Mouse (Mus musculus): ENCODE measurements at regions not wholly inside any gene's neighbourhood (a gene's known extent, or its start where the extent isn't known, plus 50 kb on each side); places are given as distances from the start of the nearest gene placed in this dataset.

DNA sequence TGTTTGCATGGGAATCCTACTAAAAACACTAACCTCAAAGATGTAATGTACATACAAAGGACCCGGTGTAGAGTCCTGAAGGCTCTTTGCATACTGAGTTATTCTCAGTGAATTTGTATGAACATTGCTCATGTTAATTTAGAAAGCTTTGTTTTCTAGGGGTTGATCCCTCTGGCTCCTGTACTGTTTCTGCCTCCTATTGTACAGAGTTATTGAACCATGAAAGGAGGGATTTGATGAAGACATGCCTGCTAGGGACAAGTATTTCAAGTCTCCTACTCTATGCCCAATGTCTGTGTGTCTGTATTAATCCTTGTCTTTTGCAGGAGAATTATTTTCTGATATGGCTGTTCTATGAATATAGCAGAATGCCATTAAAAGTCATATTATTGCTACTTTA lies 1425.1 kb downstream of the Fam181b start:
- no peak for DNase-seq (ENCODE audit: low read depth, low spot score)

DNA sequence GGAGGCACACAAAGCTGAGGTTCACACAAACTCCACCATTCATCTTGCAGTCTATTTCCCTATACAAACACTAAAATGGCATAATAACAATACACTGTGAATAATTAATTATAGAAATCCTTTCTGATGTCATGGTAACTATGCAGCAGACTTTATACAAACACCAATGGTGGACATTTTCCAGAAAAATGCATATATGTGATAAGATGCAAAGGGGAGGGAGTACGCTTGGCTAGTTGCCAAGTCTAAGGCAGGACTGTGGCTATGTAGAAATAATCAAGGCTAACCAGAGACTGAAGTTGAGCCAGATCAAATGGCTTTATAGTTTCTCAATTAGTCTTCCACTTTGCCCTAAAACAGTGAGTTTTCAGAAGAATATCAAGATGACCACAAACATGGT lies 1437.3 kb downstream of the Fam181b start:
- DNase-seq (ENCODE audit: low read depth, low spot score) = no peak

DNA sequence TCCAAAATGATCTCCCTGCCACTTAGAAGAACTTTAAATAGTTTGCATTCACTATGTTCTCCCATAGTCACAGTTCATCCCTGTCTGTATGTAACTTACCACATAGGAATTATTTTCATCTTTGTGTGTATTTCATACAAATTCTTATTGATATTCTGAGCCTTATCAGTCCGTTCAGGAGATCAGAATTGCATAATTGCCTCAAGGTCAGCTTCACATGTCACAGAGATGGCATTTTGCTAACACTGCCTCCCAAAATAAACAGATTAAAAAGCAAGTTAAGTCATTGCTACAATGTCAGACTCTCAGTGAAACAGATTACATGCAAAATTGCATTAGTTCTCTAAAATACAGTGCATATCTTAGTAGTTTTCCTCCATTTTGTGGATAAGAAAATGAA lies 1452.9 kb downstream of the Fam181b start:
- DNase-seq (ENCODE audit: low read depth, low spot score) = no peak

DNA sequence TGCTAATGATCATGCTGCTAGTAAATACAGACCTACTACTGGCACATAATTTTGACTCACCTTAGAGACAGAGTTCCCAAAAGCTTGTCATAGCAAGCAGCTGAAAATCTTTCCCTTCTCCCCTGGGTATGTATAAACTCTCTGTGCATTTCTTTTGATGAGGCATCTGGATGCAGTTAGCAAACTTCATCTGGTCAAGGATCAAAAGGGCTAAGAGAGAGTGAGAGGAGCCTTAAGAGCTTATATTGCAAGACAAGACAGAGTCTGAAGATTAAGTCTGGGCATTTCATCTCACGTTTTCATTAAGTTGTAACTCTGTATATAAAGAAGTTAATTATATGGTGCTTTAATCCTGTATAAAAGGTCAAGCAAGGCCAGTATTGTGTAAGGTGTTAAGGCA lies 1468.7 kb downstream of the Fam181b start:
- DNase-seq (ENCODE audit: low read depth, low spot score) = no peak

DNA sequence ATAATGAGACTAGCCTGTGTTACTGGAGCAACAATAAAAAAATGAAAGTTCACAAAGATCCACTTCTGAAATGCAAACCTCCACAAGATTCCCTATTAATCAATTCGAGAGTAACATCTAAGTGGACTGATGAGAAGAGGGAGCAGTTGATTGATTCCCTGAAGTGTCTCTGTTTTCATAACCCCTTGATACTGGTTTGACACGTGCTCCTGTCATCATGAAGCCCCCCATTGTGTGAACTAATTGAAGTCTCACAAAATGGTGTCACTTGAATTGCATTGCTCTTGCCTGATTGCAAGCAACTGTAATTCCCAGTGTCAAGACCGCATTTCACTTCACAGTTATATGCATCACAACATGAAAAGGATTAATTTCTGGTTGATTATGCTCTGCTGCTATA lies 1501.8 kb downstream of the Fam181b start:
- no peak for DNase-seq (ENCODE audit: low read depth, low spot score)

DNA sequence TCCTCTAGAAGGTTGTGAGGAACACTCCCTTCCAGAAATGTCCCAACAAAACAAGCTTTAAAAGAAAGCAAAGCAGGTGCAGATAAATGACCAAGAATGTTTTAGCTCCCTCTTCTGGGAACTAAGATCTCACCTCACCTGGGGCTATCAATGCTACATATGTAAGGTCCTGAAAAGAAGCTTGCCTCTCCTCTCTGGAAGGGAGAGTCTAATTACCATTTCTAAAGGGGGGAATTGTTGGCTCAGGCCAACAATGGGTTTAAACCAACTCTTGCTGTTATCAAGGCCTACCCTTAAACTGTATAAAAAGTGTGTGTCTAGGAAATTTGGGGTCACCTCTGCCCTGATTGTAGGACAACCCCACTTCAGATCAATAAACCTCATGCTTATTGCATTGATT lies 1508.1 kb downstream of the Fam181b start:
- no peak for DNase-seq (ENCODE audit: low read depth, low spot score)

DNA sequence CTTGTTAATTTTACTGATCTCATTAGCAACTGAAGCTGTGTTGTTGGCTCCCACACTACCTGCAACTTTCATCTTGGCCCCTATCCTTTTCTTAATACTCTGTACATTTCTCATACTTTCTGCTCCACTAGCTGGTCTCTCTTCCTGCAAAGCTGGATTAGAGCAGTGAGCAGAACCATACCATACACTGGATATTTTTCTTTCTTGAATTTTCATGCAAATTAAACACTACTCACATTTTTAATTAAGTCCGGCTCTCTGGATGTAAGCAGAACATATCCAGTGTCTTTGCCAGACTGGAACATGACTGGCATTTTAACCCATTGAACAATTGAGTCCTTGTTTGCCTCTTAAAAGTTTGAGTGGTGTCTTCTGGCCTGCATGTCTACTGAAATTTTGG lies 1515.0 kb downstream of the Fam181b start:
- no peak for DNase-seq (ENCODE audit: low read depth, low spot score)

DNA sequence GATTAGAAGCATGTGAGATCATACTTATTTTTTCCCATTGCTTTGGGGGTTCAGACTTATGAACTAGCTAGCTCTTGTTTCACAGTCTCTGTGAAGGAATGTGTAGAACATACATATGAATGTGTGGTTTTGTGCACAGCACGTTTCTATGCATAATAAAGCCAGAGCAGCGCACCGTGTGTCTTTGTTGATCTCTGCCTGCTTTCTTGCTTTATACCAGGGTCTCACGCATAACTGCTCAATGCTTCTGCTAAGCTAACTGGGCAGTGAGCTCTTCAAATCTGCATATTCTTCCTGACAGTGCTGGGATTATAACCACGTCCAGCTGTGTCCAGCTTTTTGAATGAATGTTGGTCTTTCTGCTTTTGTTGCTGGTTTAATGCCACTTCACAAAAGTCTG lies 1539.3 kb downstream of the Fam181b start:
- no peak for DNase-seq (ENCODE audit: low read depth, low spot score)

DNA sequence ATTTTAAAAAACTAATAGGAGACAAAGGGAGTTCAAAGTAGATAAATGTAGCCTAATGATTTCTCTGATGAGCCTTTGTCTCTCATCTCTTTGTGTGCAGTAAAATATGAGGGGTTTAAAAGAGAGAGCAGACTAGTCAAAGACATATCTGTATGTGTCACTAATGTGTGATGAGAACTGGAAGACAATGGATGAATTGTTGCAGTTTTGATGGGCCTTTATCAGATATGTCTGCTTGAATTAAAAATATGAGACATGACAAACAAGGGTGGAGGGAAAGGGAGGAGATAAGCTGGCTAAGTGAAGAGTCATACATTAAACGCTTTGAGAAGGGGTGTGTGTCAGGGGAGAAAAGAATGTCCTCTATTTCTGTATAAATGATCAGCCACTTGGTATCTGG lies 1544.9 kb downstream of the Fam181b start:
- DNase-seq (ENCODE audit: low read depth, low spot score) = no peak

DNA sequence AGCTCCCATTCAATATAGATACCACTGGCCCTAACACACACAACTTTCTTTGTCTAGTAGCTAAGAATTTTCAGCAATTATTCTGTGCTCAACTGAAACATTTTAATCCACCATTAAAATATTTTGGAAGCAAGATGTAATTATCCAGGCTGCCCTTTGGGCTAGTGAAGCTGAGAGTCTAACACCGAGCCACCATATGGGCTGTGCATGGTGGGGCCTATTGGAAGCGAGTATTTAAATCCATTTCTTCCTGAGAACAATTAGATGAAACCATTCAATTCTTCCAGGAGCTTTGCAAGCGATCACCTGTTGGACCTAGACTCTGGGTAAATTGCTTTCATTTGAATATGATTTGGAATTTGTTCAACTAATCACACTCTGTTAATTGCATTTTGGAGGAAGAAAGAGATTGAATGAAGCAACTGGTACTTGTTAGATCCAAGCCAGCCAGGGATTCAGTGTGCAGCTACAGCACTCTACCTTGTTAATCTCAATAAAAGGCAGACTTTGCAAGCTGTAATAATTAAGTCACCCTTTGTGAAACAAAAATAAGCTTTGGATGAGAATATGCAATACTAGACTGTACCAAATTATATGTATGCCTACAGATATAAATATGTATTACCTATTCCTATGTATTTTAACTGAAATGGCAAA lies 1533.6 kb upstream of the Tenm4 start:
- DNase-seq (ENCODE audit: low read depth, low spot score) = no peak

DNA sequence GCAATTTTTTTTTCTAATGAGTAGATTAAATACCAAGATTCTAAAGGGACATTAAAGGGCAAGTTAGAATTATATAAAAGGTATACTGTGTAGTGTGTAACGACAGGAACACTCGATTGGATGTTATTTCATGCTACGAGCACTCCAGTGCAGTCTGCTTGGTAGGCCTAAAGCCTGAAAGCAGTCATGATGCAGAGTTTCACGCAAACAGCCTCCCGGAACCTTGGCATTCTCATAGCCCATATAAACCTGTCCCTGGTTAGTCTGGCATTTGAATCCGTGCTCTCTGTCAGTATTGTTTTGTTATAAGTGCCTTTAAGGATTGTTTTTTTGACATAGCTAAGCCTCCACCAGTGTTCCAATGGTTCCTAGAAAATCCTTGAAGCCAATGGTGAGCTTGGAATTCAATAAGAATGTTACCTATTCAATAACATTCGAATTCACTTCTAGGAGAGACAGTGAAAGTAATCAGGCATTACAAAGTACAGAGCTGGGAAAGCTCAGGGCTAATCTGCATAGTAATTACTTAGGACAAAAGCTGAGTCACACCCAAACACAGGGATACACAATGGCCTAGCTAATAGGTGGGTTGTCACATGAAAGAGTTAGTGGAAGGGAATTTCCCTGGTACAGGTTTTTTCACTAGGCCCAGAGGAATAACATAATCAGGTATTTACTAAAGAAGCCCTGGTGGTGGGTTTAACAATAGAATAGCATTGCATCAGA lies 1526.3 kb upstream of the Tenm4 start:
- DNase-seq (ENCODE audit: low read depth, low spot score) = no peak

DNA sequence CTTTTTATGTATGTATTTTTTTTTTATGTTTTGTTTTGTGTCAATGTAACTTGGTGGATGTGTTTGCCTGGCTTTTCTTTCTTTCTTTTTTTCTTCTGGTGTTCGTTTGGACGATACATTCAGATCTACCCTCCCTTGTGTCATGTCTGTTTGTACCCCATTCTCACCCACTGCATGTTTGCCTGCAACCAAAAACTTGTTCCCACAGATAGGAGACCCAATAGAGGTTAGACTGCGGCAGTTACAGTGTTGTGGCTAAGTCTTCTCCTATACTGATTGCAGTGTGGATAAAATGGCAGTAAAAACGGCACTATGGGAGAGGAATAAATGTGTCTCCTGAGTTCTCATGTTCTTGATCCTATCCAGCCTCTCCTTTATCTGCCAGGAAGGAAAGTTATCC lies 1525.7 kb upstream of the Tenm4 start:
- no peak for DNase-seq (ENCODE audit: low read depth, low spot score)

DNA sequence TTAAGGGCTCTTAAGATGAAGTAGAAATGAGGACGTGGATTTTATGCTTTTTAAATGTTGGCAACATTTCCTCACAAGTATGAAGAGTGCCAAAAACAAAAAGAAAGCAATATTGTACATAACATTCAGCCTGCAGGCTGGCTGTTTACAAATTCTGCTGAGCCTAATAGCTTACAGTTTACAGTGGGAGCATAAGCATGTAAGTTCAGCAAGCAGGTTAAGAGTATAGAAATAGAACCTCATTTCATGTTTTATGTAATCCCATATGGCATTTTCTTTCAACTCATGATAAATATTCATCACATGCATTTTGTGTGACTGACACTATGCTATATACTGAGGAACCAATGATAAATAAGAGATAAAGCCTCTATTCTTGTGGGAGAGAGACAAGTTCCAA lies 1520.6 kb upstream of the Tenm4 start:
- no peak for DNase-seq (ENCODE audit: low read depth, low spot score)

DNA sequence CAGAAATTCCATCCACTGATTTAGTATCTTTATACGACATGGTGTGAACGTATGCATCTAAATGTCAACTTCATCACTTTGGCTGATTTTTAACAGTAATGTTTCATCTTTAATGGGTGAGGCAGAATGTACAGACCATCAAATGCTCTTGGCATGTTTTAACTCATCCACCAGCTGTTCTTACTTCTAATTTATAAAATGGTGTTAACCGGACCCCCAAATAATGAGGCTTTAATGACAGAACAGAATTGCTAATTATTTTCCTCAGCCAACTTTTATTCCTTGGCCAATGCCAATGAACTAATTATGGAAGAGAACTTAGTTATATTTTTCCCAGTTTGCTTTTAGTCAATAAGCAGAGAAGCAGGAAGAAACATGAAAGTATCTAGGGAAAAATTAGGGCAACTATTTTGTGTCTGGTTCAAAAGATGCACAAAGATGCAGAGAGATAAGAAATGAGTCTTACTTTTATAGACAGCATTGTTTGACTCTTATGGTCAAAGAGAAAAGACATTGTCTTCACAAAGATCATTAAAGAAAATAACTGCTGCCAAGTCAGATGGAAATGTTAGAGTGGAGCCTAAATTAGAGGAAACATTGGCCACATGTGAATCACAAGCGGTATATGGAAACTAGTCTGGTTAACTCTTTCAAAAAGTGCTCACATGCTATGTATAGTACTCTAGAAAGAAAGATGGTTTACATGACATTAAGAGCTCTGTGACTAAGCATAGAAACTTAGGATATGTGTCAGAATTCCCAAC lies 1504.5 kb upstream of the Tenm4 start:
- DNase-seq (ENCODE audit: low read depth, low spot score) = no peak

DNA sequence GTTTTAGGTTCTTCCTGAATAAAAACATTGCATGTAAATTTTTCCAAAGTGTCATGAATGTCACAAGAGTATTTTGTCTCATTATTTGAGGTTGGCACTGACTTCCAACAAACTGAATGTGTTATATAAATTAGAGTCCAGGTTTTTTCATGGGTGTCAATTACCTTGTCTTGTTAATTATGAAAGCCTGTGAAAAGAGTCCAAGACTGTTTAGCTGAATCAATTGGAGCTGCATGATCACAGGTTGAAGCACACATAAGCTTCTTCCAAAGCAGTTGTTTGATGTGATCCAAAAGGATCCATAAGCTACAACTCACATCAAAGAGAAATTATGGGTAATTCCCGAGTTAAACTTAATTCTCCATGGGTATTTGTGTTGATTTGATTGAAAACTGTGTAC lies 1502.8 kb upstream of the Tenm4 start:
- no peak for DNase-seq (ENCODE audit: low read depth, low spot score)

DNA sequence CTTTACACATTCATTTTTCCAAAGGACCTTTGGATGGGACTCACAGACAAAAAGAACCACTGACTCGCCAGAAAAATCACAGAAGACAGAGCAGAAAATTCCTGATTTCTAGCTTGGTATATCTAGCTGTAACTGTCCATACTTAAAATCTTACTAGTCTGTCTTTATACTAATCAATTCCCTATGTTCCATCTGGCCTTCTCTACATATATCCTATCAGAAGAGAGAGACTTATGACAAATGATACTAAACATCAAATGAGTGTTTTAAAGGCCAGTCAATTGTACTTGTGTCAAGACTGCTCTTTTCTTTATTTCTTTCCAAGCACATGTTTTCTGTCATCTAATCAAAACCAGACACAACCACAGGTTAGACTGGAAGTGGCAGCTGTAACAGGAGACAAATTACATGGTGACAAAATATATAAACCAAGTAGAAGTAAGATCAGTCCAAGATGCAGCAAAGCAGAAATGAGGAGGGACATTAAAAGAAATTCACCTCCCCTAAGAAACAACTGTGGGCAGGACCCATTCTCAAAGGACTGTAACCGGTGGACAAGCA lies 1502.1 kb upstream of the Tenm4 start:
- DNase-seq (ENCODE audit: low read depth, low spot score) = no peak

DNA sequence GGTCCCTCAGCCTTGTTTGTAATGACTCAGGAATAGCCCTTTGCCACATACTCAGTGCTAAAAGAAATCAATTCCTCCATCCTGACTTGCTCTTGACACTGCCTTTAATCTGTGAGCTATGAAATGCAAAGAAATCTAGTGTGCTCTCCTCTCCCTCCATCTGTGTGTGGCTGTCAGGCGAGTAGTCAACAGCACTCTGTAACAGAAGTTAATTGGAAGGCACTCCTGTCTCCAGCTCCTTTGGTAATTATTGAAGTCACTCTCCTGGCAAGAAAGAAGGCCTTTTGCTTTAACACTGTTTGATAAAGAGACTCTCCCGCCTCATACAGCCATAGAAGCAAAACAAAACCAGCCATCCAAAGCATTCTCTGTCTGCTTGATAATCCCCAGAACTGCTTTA lies 1483.2 kb upstream of the Tenm4 start:
- DNase-seq (ENCODE audit: low read depth, low spot score) = no peak

DNA sequence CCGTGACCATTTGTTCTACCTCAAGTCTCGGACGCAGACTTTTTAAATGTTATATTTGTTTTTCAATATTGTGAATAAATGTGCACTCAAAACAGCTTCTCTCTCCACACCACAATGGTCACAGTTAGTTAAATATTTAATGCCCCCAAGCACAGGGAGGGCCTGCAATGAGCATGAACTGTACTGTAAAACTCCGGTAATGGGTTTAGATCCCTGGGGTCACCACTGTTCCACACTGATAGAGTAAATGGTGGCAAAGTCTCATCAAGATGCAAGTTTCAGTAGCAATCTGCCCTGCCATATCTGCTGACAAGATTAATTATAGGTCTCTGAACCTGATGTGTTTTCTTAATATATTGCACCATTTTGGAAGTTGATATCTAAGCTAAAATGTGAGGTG lies 1473.8 kb upstream of the Tenm4 start:
- no peak for DNase-seq (ENCODE audit: low read depth, low spot score)

DNA sequence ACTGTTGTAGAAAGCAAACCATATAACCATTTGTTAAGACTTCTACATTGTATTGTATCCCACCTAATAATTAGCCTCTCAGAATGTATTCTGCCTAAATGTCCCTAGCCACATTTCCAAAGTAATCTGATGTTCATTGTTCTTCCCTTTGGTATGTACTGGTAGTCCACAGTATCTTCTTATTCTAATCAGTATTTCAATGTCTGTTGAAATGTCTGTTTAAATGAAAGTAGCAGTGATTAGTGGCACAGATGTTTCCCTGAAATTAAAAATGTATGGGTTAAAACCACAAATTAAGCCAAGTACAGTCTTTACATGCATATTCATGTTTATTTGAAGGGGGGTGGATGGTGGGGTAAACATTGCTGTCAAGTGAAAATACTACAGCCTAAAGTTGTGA lies 1464.6 kb upstream of the Tenm4 start:
- DNase-seq (ENCODE audit: low read depth, low spot score) = no peak

DNA sequence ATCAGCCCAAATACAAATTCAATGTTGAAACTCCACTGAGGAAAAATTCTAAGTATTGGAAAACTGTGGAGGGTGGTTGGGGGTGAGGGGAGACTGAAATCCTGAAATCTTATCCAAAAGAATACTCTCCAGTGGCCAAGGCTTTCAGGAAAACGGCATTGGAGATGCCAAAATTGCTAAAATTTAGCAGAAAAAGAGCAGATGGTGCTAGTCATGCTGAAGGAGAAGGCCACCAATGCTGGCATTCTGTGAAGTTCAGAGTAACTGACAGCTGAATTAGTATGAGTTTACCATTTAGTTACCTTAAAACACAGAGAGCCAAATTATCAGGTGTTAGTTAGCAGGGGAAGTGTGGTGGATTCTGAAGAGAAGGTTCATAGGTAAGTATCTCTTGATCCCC lies 1437.6 kb upstream of the Tenm4 start:
- DNase-seq (ENCODE audit: low read depth, low spot score) = no peak

DNA sequence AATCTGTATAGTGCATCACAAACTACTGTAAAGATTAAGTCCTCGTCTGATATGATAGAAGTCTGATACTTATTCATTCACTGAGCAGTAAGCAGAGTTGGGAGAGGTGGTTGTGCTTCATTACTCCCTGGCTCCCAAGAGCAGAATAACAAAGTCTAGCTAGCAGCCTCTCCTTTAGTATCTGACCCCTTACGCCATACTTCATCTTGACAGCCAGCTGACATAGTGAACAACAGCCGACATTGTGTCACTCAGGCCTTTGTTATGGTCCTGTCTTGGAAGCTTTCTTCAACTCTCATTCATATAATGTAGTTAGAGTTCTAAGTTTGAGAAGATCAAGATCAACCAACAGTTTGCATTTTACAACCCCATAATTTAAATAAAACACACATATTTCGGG lies 1436.3 kb upstream of the Tenm4 start:
- DNase-seq (ENCODE audit: low read depth, low spot score) = peak; percentile 3

Data from embryo, embryonic 11.5 days (tissue).